Mouse (Mus musculus) layer of hippocampus, postnatal 36 days (tissue): ENCODE data around the gene Cacnb2. TPM values are rescaled to one million over a fixed set of nuclear protein-coding genes. Genes with fewer than 3 reads are reported as not detected.

ENCODE experiments used
- DNase-seq, 2 experiments: peaks; one replicate each; pipeline ENCODE4 v3.0.0; 2022
- total RNA-seq, 2 experiments: library from RNA; stranded (reverse); gene quantifications; 2 replicates each; pipeline ENCODE4 v1.2.3; 2021

Cacnb2 gene
- total RNA-seq, 2 experiments from 2014 or later = 82.8 to 98.8 TPM

DNA sequence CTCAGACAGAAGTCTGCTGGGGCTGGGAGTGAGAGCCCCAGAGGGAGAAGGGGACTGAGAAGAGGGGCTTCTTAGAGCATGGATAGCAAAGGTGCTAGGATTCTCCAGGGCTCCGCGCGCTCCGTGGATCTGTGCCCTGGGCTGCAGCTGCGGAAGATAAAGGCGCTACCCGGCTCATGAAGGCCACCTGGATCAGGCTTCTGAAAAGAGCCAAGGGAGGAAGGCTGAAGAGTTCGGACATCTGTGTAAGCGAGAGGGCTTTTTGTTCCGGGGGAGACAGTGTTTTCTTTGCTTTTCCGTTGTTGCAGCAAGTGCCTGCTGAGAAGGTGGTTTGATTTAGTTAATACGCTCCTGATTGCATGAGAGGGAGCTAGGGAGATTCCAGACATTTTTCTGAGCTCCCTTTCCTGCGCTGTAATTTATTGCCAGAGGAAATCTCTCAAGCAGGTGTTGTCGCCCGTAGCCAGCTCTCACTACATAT lies 270.9 kb downstream of the Cacnb2 start:
- peak in 1 of 2 experiments; percentile 27 for DNase-seq

DNA sequence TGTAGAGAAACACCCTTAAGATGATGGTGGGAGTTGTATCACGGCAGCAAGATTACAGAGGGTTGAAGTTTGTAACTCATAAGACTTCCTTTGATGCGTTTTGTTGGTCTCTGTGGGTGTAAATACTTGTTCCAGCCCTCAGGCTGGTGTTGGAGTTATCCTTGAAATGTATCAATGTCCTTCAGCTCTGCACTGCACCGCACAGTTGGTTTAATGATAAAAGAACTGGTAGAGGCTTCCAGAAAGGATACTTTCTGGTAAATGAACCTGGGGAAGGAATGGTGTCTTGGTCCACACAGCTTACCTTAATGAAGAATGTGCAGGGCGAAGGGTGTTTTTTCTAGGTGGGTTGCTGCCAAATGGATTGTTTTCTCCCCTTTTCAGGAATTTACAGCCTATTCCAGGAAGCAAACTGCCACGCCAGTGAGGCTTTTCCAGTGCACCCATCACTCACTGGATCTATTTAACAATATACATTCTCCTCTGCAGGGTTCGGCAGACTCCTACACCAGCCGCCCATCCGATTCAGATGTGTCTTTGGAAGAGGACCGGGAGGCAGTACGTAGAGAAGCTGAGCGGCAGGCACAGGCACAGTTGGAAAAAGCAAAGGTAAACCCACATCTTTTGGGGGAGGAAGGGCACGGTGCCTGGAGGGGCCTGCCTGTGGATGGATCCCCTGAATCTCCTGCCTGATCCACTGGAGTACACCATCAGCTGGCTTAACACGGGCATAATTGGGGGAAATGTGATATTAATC lies 271.6 kb downstream of the Cacnb2 start:
- DNase-seq = no peak

GRCm38 (mm10) chr2:14875121-14875520 lies 272.2 kb downstream of the Cacnb2 start:
- DNase-seq = no peak

DNA sequence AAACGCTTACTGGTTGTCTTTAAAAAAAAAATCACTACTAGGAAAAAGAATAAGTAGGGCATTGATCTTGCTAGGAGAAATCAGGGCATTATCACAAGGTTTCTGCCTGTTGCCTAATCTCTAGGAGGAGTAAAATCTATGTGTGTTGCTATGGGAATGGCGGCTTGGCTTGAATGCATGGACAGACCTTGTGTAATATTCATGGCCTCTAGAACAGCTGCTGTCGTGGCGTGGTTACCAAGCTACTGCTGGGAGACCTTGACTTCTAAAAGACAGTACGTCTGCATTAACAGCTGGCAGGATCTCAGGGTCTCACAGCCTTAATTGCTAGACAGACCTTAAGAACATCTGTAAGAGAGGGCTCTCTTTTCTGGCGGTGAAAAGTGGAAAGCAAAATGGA lies 272.7 kb downstream of the Cacnb2 start:
- no peak for DNase-seq

DNA sequence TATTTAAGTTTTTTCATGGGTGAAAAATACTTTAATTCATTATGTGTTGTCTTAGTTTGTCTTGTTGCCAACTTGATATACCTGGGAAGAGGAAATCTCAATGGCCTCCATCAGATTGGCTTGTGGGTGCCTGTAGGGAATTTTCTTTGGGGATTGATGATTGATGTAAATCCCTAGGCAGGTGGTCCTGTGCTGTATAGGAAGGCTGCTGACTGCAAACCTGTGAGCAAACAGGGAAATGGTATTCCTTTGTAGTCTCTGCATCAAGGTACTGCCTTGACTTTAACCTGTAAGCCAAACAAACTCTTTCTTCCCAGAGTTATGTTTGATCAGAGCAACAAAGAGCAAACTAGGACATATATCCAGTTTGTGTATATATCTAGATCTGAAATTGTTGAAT lies 276.1 kb downstream of the Cacnb2 start:
- DNase-seq = no peak

DNA sequence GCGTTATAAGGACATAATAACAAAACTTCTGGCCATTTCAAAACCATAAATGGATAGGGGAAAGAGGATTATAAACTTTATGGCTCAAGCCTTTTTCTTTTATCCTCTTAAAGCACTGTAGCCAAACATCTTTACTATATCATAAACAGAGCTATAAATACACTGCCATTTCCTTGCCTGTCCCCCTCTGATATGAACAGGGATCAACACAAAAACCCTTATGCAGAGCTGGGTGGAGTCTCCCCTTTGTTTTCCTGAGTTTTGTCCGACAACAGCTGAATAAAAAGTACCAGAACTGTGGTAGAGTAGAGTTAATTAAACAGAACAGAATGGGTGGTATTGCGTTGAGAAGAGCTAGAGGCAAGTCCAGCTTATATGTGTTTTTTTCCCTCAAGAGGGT lies 280.6 kb downstream of the Cacnb2 start:
- DNase-seq = no peak

- DNase-seq = no peak
These were observed 285.7 kb downstream of the Cacnb2 start for GRCm38 (mm10) chr2:14888406-14889195.

DNA sequence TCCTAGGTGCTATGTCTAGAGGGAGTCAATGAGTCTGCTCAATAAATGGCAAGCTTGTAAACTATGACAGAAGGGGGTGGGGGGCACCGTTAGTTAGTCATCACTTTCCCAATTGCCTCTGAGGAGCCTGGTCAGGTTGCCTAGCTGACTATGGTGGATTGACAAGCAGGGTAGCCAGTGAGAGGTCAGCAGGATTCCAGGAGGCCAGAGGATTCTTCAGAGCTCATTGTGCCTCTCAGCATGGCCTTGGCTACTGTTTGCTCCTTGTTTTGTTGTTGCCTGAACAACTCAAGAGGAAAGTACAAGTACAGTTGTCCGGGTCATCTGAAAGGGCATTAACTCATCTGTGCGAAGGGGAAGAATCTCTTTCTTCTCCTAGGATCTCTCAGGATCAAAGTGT lies 300.9 kb downstream of the Cacnb2 start:
- no peak for DNase-seq

GRCm38 (mm10) chr2:14904865-14905264 lies 302.0 kb downstream of the Cacnb2 start:
- no peak for DNase-seq

- no peak for DNase-seq
These were observed 304.4 kb downstream of the Cacnb2 start for GRCm38 (mm10) chr2:14907124-14907925.

- DNase-seq = no peak
These were observed 314.8 kb downstream of the Cacnb2 start for GRCm38 (mm10) chr2:14917585-14918247.

GRCm38 (mm10) chr2:14929866-14930265 lies 327.0 kb downstream of the Cacnb2 start:
- DNase-seq = no peak

DNA sequence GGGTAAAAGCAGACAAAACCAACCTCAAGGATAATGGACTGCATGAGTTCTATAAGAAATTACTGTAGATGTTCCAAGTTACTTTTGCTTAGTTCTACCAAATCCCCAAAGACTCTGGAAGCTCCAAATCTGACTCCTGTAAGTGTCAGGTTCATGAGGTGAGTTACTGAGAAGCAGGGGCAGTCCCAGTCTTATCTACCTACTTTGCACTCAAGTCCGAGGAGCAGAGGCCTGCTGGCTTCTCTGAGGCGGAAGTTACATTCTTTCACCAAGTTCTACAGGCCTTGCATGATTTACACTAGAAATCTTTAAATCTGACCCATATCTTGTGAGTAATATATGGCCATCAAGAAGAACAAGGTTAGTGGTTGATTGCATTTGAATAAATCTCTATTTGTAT lies 329.1 kb downstream of the Cacnb2 start:
- no peak for DNase-seq

DNA sequence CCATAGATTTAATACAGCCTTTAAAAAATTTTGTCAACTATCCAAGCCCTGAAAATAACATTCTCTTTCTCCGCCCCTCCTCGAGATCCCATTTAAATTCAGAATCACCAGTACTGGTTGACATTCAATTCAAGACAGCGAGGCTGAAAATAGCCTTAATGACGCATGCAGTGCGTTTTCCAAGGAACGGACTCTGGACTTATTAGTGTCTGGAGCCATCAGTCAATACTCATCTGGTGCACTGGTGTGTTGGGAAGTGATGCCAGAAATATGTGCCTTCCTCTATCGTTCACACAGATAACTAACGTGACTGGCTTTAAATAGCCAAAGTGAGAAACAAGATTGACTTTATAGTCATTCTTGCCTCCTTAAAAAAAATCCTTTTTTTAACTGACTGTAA lies 333.6 kb downstream of the Cacnb2 start:
- no peak for DNase-seq

DNA sequence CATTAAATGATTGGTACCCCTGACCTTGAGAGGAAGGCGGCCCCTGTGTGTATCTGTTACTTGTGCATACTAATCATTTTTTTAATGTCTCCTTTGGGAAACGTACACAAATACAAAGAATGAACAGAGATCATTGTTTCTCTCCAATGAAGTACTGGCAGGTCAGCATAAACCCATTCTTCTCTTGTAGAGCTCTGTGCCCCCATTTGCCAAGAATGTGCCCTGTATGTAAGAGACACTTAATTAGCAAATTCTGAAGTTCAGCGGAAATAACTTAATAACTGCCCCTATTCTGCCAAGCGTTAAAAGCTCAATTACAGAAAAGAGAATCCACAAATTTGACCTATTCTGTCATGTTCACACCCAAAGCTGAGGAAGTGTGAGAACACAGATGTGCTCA lies 339.4 kb downstream of the Cacnb2 start:
- DNase-seq = no peak

DNA sequence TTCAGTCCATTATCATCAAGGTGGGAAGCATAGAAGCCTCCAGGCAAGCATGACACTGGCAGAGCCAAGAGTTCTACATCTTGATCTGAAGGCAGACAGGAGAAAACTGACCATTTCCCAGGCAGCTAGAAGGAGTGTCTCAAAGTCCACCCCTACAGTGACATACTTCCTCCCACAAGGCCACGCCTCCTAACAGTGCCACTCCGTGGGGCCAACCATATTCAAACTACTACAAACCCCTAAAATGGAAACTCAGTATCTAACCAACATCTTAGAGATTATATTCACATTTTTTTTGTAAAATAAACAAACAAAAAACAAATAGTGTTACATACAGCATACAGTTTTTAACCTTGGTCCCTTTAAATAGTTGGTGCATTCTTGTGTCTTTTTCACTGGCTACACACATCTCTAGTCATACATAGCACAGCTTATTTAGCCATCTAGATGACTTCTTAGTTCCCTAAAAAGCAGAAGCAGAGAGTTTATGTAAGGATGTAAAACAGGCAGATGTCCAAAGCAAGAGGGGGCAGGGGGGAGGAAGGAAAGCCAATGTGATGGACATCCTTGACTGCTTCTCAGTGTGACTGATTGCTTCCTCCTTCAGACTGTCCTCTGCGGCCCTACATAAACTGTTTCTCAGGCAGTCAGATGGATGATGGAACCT lies 340.9 kb downstream of the Cacnb2 start:
- no peak for DNase-seq

- no peak for DNase-seq
These were observed 350.2 kb downstream of the Cacnb2 start for GRCm38 (mm10) chr2:14953090-14953489.

DNA sequence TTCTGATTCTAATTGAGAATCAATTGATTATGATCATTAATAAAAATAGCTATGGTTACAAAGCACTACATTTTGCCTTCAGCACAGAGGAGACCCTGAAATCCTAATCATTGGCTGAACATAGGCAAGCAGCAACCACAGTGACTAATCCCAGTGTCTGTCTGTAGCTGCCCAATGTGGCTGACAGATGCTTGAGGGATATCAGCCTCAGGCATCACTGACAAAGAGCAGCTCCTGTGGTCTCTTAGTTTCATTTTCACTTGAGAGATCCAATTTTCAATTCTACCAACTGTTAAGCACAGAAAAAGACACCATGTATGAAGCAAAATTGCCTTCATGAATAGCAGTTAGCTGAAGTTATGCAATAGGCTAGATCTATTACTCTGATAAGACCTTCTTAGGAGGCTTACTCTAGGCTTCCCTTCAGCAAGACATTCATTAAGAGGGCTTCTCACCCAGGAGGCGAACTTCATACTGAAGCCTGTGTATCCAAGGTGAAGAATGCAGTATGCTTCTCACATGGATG lies 358.1 kb downstream of the Cacnb2 start:
- DNase-seq = peak in 1 of 2 experiments; percentile 21

DNA sequence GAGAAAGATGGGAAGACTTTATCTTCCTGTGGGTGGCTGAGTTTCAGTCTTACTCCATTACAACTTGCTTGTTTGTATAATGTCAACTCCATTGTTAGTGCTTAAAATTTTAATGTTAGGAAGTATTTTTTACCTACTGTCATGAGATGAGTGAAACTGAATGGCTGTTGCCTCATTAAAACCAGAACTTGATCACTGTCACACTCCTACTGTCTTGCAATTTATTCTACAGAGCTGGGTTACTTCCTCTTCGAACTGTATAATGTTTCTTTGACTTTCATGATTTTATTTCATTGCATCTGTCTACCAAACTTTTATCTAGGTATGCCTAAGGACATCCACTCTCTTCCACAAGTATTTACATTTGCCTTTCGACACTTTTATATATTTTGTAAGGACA lies 358.6 kb downstream of the Cacnb2 start:
- no peak for DNase-seq

DNA sequence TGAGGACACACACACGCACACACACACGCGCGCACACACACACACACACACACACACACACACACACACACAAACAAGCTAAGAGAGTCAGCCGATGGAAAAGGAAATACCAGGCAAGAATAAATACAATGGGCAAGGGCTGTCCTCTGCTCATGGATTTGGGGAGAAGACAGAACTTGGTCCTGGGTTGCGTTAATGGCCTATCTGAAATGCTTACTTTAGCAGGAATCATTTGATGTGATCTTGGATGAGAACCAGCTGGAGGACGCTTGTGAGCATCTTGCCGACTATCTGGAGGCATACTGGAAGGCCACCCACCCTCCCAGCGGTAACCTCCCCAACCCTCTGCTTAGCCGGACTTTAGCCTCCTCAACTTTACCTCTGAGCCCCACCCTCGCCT lies 381.1 kb downstream of the Cacnb2 start:
- DNase-seq = no peak

GRCm38 (mm10) chr2:14988451-14988850 lies 385.6 kb downstream of the Cacnb2 start:
- no peak for DNase-seq

- no peak for DNase-seq
These were observed 386.5 kb downstream of the Cacnb2 start for GRCm38 (mm10) chr2:14989350-14989749.
